Mouse (Mus musculus) C2C12 (cell line): Measurements from ENCODE around the gene B3gnt7. TPM values are rescaled to one million over a fixed set of nuclear protein-coding genes. Genes with fewer than 3 reads are reported as not detected.

ENCODE experiments used
- H3K27me3 ChIP-seq: one replicate; pipeline ENCODE4 v1.6.1; 2011; ENCODE audit not compliant: control insufficient read depth, insufficient read depth, insufficient read length
- H3K36me3 ChIP-seq: one replicate; pipeline ENCODE4 v1.6.1; 2011; ENCODE audit not compliant: control insufficient read depth, insufficient read depth
- H3K4me3 ChIP-seq: one replicate; pipeline ENCODE4 v1.5.1; 2011; ENCODE audit warnings: mild to moderate bottlenecking, control low read depth; ENCODE audit not compliant: poor library complexity, insufficient read depth, severe bottlenecking
- H3K79me2 ChIP-seq: one replicate; pipeline ENCODE4 v1.6.1; 2011; ENCODE audit not compliant: control insufficient read depth, insufficient read depth
- H3K79me3 ChIP-seq: one replicate; pipeline ENCODE4 v1.6.1; 2011; ENCODE audit warnings: low read depth, control low read depth
- H3ac ChIP-seq: one replicate; pipeline ENCODE3; 2011; ENCODE audit warnings: low read depth; ENCODE audit not compliant: control insufficient read depth, insufficient read length
- CEBPB ChIP-seq: IDR thresholded peaks from one replicate; pipeline ENCODE4 v1.6.1; 2011; ENCODE audit warnings: low read depth, mild to moderate bottlenecking, control low read depth, moderate library complexity
- CTCF ChIP-seq: IDR thresholded peaks from one replicate; pipeline ENCODE4 v1.5.1; 2011; ENCODE audit not compliant: control insufficient read depth, insufficient read depth, insufficient read length
- FOSL1 ChIP-seq: IDR thresholded peaks from one replicate; pipeline ENCODE4 v1.8.0; 2011; ENCODE audit warnings: mild to moderate bottlenecking, low read length; ENCODE audit not compliant: poor library complexity, insufficient read depth, severe bottlenecking
- MAX ChIP-seq: IDR thresholded peaks from one replicate; pipeline ENCODE4 v1.6.1; 2011; ENCODE audit warnings: mild to moderate bottlenecking, control low read depth
- MYOD1 ChIP-seq: IDR thresholded peaks from one replicate; pipeline ENCODE4 v1.6.1; 2011; ENCODE audit warnings: low read depth; ENCODE audit not compliant: control insufficient read depth, insufficient read length
- MYOG ChIP-seq: IDR thresholded peaks from one replicate; pipeline ENCODE4 v1.6.1; 2011; ENCODE audit not compliant: control insufficient read depth, insufficient read length; ENCODE audit errors: extremely low read depth
- USF1 ChIP-seq: IDR thresholded peaks from one replicate; pipeline ENCODE4 v1.6.1; 2011; ENCODE audit warnings: low read depth, mild to moderate bottlenecking, control low read depth, moderate library complexity
- polyA plus RNA-seq: library from polyadenylated mRNA; unstranded; fragments of >200 nt; fragmentation: generic; extraction: Trizol; gene quantifications from one replicate; pipeline ENCODE4 v1.2.1, GENCODE M21; 2012; ENCODE audit warnings: missing spikeins

The B3gnt7 gene
- polyA plus RNA-seq, 1 experiment = not detected

DNA sequence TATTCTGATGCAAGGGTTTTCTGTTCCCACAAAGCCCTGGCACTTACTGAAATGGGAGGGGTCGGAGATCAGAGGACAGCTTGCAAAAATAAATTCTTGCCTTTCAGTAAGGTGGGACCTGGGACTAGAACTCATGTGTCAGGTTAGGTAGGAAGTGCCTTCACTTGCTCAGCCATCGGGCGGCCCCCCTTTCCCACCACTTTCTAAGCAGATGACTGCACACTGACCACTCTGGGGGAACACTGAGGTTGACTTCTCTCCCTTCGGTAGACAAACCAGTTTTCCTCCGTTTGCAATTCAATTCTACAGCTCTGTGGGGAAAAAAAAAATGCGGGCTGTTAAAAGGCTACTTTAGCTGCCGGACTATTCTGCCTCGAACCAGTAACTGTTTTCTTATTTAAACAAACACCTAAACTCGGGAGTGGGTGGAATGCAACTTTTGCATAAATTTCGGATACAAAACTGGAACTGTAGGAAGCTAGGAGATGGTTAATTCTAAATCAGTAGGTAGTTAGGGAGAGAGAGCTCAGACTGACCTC lies 8.9 kb downstream of the B3gnt7 start:
- H3ac ChIP-seq = no peak overlapping the region
- no peaks in the 10 kb centered on the region for H3K36me3 ChIP-seq
- no peaks in the 10 kb centered on the region for H3K79me2 ChIP-seq
- H3K27me3 ChIP-seq = peaks cover 9% of the 10 kb centered on the region
- no peaks in the 10 kb centered on the region for H3K79me3 ChIP-seq
- no peak for TF ChIP-seq USF1
- TF ChIP-seq MYOG = no peak
- TF ChIP-seq CTCF = no peak
- TF ChIP-seq MYOD1 = no peak
- no peak for TF ChIP-seq CEBPB
- no peak for TF ChIP-seq MAX
- no peak for TF ChIP-seq FOSL1
- H3K4me3 ChIP-seq = no peak overlapping the region

DNA sequence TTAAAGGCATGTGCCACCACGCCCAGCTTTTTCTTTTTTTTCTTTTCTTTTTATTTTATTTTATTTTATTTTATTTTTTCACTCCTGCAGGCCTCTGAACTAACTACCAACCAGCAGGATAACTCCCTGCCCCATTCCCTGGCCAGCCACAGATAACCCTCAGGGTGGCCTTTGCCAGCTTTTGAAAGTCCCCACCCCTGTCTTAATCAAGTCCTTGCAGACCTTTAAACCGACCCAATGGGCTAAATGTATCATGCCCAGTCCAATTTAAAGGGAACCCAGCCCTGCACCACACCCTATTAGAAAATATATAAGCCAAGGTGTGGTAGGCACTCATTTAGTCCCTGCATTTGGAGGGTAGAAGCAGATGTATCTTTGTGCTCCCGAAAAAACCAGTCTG lies 9.6 kb downstream of the B3gnt7 start:
- Histone ChIP-seq H3ac (no peak overlapping the region), H3K36me3 (no peaks in the 10 kb centered on the region), H3K79me3 (no peaks in the 10 kb centered on the region), H3K27me3 (peaks cover 9% of the 10 kb centered on the region), H3K4me3 (no peak overlapping the region), H3K79me2 (no peaks in the 10 kb centered on the region)
- TF ChIP-seq USF1 (no peak), CEBPB (no peak), MAX (no peak), MYOD1 (no peak)

DNA sequence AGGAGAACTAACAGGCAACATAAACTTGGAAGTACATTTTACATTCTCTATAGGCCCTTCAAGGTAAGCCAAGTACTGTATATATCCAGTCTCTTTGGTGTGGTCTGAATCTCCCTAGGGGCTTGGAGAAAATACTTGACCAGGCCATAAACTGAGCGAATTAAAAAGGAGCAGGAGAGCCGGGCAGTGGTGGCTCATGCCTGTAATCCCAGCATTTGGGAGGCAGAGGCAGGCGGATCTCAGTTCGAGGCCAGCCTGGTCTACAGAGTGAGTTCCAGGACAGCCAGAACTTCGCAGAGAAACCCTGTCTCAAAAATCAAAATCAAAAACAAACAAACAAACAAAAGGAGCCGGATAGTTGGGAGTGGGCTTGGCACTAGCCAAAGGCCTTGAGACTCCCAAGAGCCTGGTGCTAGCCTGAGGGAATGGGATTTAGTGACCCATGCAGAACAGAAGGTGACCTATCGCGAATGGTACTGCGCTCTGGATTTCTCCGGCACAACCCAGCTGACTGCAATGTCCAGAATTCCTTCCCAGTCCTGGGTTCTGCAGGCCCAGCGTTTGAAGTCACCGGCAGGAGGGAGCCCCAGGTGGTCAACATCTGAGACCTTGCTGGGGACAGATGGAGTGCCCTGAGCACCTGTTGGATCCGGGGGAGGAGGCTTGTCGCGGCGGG lies 10.6 kb downstream of the B3gnt7 start:
- Histone ChIP-seq H3K27me3 (peaks cover 9% of the 10 kb centered on the region), H3K36me3 (no peaks in the 10 kb centered on the region), H3ac (no peak overlapping the region), H3K79me2 (no peaks in the 10 kb centered on the region), H3K4me3 (no peak overlapping the region), H3K79me3 (no peaks in the 10 kb centered on the region)
- TF ChIP-seq CTCF = no peak
- no peak for TF ChIP-seq MAX
- TF ChIP-seq MYOD1 = no peak
- no peak for TF ChIP-seq USF1
- no peak for TF ChIP-seq MYOG
- no peak for TF ChIP-seq CEBPB
- TF ChIP-seq FOSL1 = no peak

DNA sequence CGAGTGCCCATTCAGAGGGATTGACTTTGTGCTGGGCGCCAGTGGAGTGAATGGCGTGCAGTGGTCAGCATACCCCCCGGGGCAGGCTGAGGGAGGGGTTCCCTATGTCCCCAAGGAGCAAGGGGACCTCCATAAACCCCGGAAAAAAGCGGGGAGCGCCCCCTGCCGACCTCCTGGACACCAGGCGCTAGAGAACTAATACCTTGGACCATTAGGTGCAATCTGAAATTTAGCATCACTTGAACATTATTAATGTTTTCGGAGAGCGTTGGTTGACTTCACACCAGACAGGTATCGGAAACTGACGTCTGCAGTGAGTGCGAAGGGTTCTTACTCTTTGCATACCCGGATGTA lies 11.1 kb downstream of the B3gnt7 start:
- Histone ChIP-seq H3K27me3 (peaks cover 9% of the 10 kb centered on the region), H3K36me3 (no peaks in the 10 kb centered on the region), H3K79me3 (no peaks in the 10 kb centered on the region), H3ac (no peak overlapping the region), H3K4me3 (no peak overlapping the region), H3K79me2 (no peaks in the 10 kb centered on the region)
- TF ChIP-seq USF1 = no peak
- TF ChIP-seq MAX = no peak
- no peak for TF ChIP-seq FOSL1
- no peak for TF ChIP-seq MYOG
- TF ChIP-seq CEBPB = no peak
- TF ChIP-seq MYOD1 = no peak
- TF ChIP-seq CTCF = no peak

GRCm38 (mm10) chr1:86320822-86321413 lies 18.3 kb downstream of the B3gnt7 start:
- no peaks in the 10 kb centered on the region for H3K79me2 ChIP-seq
- TF ChIP-seq CEBPB = no peak
- TF ChIP-seq MYOG = no peak
- TF ChIP-seq MYOD1 = no peak
- TF ChIP-seq FOSL1 = no peak
- TF ChIP-seq MAX = no peak
- TF ChIP-seq CTCF = no peak
- no peak for TF ChIP-seq USF1
- no peaks in the 10 kb centered on the region for H3K27me3 ChIP-seq
- H3K36me3 ChIP-seq = no peaks in the 10 kb centered on the region
- H3K79me3 ChIP-seq = no peaks in the 10 kb centered on the region
- H3K4me3 ChIP-seq = no peak overlapping the region
- no peak overlapping the region for H3ac ChIP-seq
